Mouse (Mus musculus) liver, embryonic 13.5 days (tissue): ENCODE data around the gene Gpx1. TPM values are rescaled to one million over a fixed set of nuclear protein-coding genes. Genes with fewer than 3 reads are reported as not detected.

Experiments used
- ATAC-seq: fragments of 200-750 bp; cut with Nextera tagmentation; 2 replicates; pipeline ENCODE4 v1.8.0; 2017; ENCODE audit warnings: low read depth, mild to moderate bottlenecking, moderate number of reproducible peaks, moderate library complexity
- DNase-seq: peaks from one replicate; pipeline ENCODE4 v3.0.0; 2022
- H3K27ac ChIP-seq: fragments of 300-500 bp; sonication (generic); 2 replicates; pipeline ENCODE4 v1.5.1; 2015; ENCODE audit warnings: moderate library complexity, mild to moderate bottlenecking, inconsistent platforms
- H3K27me3 ChIP-seq: fragments of 300-500 bp; sonication (generic); 2 replicates; pipeline ENCODE4 v1.6.1; 2015; ENCODE audit warnings: mild to moderate bottlenecking, inconsistent platforms
- H3K36me3 ChIP-seq: fragments of 300-500 bp; sonication (generic); 2 replicates; pipeline ENCODE4 v1.6.1; 2015; ENCODE audit warnings: mild to moderate bottlenecking, inconsistent platforms
- H3K4me1 ChIP-seq: fragments of 300-500 bp; sonication (generic); replicated peaks from 2 replicates; pipeline ENCODE4 v1.6.1; 2015; ENCODE audit warnings: inconsistent platforms
- H3K4me2 ChIP-seq: fragments of 300-500 bp; sonication (generic); 2 replicates; pipeline ENCODE4 v1.6.1; 2015; ENCODE audit warnings: inconsistent platforms, mild to moderate bottlenecking, moderate library complexity
- H3K4me3 ChIP-seq: fragments of 300-500 bp; sonication (generic); replicated peaks from 2 replicates; pipeline ENCODE4 v1.5.1; 2015; ENCODE audit warnings: mild to moderate bottlenecking, inconsistent platforms
- H3K9ac ChIP-seq: fragments of 300-500 bp; sonication (generic); 2 replicates; pipeline ENCODE4 v1.6.1; 2015; ENCODE audit warnings: mild to moderate bottlenecking, inconsistent platforms
- H3K9me3 ChIP-seq: fragments of 300-500 bp; sonication (generic); replicated peaks from 2 replicates; pipeline ENCODE4 v1.6.1; 2016; ENCODE audit warnings: inconsistent platforms
- WGBS: fragments of 180-500 bp; shearing (Covaris S2); methylation state at CpG from one replicate; pipeline ENCODE4 v1.1.7; 2015; ENCODE audit not compliant: insufficient replicate concordance; 5-methylcytosine and 5-hydroxymethylcytosine counted together
- polyA plus RNA-seq: library from polyadenylated mRNA; unstranded; fragments of >200 nt; fragmentation: Nextera tagmentation; extraction: Ambion mirVana; gene quantifications from 2 replicates; pipeline ENCODE4 v1.2.1, GENCODE M21; 2015

The Gpx1 gene
- 6,829 and 6,884 TPM in 2 replicates for polyA plus RNA-seq

- H3K9me3 ChIP-seq = no peaks in the 10 kb centered on the region
- peaks cover 56% of the 10 kb centered on the region for H3K4me1 ChIP-seq
- peak within 1 kb of the TSS; percentile 99 for H3K9ac ChIP-seq
- no peaks in the 10 kb centered on the region for H3K27me3 ChIP-seq
- WGBS = under 1% methylated on average over 49 of the region's 49 CpGs
- peak within 1 kb of the TSS; percentile 76 for H3K4me2 ChIP-seq
- DNase-seq (peak; percentile 97), ATAC-seq (peak; percentile 92)
- H3K36me3 ChIP-seq = peaks cover 56% of the 10 kb centered on the region
- H3K27ac ChIP-seq = peak within 1 kb of the TSS; percentile 100
- H3K4me3 ChIP-seq = peak within 1 kb of the TSS; percentile 92
Measured at GRCm38 (mm10) chr9:108338886-108339781, at the start of gene Gpx1. TSS of gene Gpx1 (plus strand) at chr9:108338903.

DNA sequence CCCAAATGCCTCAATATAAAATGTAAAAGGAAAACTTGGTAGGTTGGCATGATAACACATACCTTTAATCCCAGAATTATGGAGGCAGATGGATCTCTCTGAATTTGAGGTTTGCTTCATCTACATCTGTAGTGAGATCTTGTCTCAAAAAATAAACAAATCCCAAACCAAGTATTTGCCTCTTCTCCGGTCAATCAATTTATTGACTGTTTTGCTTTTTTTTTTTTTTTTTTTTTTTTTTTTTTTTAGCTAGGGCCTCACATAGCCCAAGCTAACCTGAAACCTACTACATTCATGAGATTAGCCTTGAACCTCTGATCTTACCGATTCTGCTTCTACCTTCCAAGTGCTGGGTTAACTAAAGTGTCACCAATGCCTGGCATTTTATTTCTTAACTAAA lies 49.4 kb upstream of the Gpx1 start:
- H3K9ac ChIP-seq = peak overlapping the region; percentile 74
- ATAC-seq = no peak
- peak overlapping the region; percentile 81 for H3K4me2 ChIP-seq
- WGBS = 50% methylated on average over 2 of the region's 2 CpGs
- peak overlapping the region; percentile 72; the same call in 1 of the 2 replicates for H3K27ac ChIP-seq
- no peak for DNase-seq
- H3K4me1 ChIP-seq = peaks cover 25% of the 10 kb centered on the region
- H3K27me3 ChIP-seq = no peaks in the 10 kb centered on the region
- H3K36me3 ChIP-seq = no peaks in the 10 kb centered on the region
- peak overlapping the region; percentile 67 for H3K4me3 ChIP-seq
- no peaks in the 10 kb centered on the region for H3K9me3 ChIP-seq

DNA sequence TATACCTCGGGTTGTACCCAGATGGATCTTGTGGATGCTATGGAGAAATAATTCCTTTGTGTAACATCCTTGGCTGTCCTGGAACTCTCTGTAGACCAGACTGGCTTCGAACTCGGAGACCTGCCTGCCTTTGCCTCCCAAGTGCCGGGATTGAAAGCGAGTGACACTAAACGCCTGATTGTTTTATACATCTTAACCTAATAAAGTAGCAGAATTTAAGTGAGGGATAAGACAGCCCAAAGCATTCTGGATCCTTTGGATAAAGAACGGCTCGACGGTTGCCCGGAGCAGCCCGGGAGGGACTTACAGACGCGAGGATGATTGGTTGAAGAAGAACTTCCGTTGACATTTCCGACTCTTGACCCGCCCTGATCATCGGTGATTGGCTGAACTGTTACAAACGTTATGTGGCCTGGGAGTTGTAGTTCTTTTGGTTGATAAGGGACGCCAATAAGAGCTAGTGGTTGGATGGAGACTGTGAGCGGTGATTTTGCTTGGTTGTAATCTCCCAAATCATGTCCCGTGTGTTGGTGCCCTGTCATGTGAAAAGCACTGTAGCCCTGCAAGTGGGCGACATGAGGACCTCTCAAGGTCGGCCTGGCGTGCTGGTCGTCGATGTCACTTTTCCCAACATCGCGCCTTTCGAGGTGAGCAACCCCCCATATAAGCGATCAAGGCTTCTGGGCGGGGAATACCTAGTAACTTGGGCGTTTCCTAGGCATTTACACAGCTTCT lies 48.5 kb upstream of the Gpx1 start, which contains the start of gene Nicn1:
Nicn1 (plus strand) TSS at position 414 of the 735 bp plus-strand sequence.
- Histone ChIP-seq H3K36me3 (no peaks in the 10 kb centered on the region), H3K27ac (peak within 1 kb of the TSS; percentile 72)
- WGBS = under 1% methylated on average over 32 of the region's 32 CpGs

GRCm38 (mm10) chr9:108290773-108291172 lies 47.9 kb upstream of the Gpx1 start:
- ATAC-seq = no peak
- Histone ChIP-seq H3K9me3 (no peaks in the 10 kb centered on the region), H3K36me3 (no peaks in the 10 kb centered on the region), H3K4me1 (peaks cover 25% of the 10 kb centered on the region), H3K27me3 (no peaks in the 10 kb centered on the region), H3K4me2 (peak overlapping the region; percentile 81), H3K4me3 (peak overlapping the region; percentile 67), H3K27ac (no peak overlapping the region; the same call in 1 of the 2 replicates), H3K9ac (peak overlapping the region; percentile 24; the same call in 1 of the 2 replicates)
- WGBS = 52% methylated on average over 6 of the region's 6 CpGs
- no peak for DNase-seq

More for the DNA sequence above, 48.5 kb upstream of the Gpx1 start, which contains the start of gene Nicn1:
- H3K9ac ChIP-seq = peak within 1 kb of the TSS; percentile 74
- H3K9me3 ChIP-seq = no peaks in the 10 kb centered on the region
- DNase-seq (peak; percentile 90), ATAC-seq (peak; percentile 99)
- no peaks in the 10 kb centered on the region for H3K27me3 ChIP-seq
- H3K4me2 ChIP-seq = peak within 1 kb of the TSS; percentile 81
- H3K4me1 ChIP-seq = peaks cover 22% of the 10 kb centered on the region
- peak within 1 kb of the TSS; percentile 67 for H3K4me3 ChIP-seq

DNA sequence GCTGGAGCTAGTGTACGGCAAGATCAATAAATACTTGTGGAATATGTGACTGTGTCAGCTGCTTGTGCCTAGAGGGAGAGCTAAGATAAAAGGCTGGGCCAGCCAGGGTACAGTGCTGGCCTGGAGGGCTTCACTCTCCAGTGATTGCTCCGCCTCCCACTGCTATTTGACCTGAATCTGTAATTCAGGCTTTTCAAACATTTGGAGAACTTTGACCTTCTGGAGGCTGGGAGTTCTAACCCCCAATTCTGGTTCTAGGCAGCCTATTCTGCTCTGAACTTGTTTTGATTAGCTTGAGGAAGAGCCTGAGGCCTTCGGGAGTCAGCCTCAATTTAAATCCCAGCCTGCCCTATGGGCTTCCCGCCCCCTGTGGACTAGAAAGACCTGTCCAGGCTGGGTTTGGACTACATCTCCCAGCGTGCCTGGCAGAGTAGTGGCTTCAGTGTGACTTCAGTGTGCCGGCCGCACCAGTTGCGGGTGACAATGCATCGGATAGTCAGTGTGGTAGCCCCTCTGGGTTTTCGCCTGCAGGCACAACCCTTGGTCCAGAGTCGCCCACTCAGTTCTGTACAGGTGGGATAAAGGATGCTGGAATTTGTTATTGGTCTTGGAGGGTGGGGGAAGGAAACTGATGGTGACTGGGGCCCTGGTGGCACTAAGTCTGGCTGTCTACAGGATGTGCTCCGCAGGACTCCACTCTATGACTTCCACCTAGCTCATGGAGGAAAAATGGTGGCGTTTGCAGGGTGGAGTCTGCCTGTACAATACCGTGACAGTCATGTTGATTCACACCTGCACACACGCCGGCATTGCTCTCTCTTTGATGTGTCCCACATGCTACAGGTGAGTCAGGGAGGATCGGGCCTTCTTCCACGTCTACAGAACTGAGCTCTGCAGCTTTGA lies 42.0 kb upstream of the Gpx1 start, which contains the start of gene Amt:
Amt (plus strand) TSS at position 401 of the 903 bp plus-strand sequence.
- DNase-seq = no peak
- peak within 1 kb of the TSS; percentile 39 for H3K4me2 ChIP-seq
- peaks cover 16% of the 10 kb centered on the region for H3K4me1 ChIP-seq
- H3K27me3 ChIP-seq = no peaks in the 10 kb centered on the region
- no peaks in the 10 kb centered on the region for H3K9me3 ChIP-seq
- no peaks in the 10 kb centered on the region for H3K36me3 ChIP-seq
- WGBS = 56% methylated on average over 18 of the region's 18 CpGs
- H3K9ac ChIP-seq = peak within 1 kb of the TSS; percentile 4; the same call in 1 of the 2 replicates
- peak within 1 kb of the TSS; percentile 79 for H3K27ac ChIP-seq
- ATAC-seq = peak; percentile 78
- peak within 1 kb of the TSS; percentile 38 for H3K4me3 ChIP-seq

DNA sequence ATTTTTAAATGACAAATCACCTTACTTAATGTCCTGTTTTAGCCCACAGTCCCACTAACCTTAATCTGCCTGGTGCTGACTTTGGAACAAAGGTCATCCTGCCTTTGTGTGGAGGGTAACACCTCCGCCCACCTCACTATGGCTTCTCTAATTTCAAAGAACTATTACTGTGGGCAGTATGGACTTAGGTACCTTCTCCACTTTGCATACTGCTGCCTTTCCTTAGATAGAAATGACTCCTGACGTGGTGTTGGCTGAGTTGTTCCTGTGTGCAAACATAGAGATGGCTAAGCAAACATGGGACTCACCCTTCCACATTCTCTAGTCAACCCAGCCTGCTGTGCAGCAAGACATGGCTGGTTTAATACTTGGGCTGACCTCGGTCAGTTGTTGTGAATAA lies 36.9 kb upstream of the Gpx1 start:
- Histone ChIP-seq H3K27ac (peak overlapping the region; percentile 31; the same call in 1 of the 2 replicates), H3K4me1 (peaks cover 36% of the 10 kb centered on the region), H3K4me2 (no peak overlapping the region), H3K9me3 (no peaks in the 10 kb centered on the region), H3K36me3 (peaks cover 20% of the 10 kb centered on the region), H3K9ac (no peak overlapping the region), H3K4me3 (no peak overlapping the region), H3K27me3 (no peaks in the 10 kb centered on the region)
- no peak for ATAC-seq
- WGBS = 69% methylated on average over 3 of the region's 3 CpGs
- DNase-seq = no peak

DNA sequence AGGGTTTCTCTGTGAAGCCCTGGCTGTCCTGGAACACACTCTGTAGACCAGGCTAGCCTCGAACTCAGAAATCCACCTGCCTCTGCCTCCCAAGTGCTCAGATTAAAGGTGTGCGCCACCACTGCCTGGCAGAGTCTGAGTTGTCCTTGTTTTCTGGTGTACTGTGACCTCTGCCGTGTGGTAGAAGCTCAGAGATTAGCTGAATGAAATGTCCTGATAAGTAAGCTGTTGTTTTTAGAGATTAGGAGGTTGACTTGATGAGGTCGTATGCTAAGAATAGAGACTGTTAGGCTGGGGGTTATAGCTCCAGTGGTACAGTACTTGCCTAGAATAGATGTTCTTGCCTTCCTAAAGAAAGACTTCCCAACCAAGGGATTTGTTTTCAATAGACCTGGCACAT lies 34.0 kb upstream of the Gpx1 start:
- peak overlapping the region; percentile 92 for H3K4me2 ChIP-seq
- H3K4me1 ChIP-seq = peaks cover 51% of the 10 kb centered on the region
- peaks cover 23% of the 10 kb centered on the region for H3K36me3 ChIP-seq
- peak overlapping the region; percentile 100 for H3K27ac ChIP-seq
- H3K4me3 ChIP-seq = peak overlapping the region; percentile 96
- 34% methylated on average over 4 of the region's 4 CpGs for WGBS
- H3K27me3 ChIP-seq = no peaks in the 10 kb centered on the region
- H3K9ac ChIP-seq = peak overlapping the region; percentile 94
- ATAC-seq = no peak
- no peaks in the 10 kb centered on the region for H3K9me3 ChIP-seq
- peak; percentile 11 for DNase-seq

GRCm38 (mm10) chr9:108305170-108305569 lies 33.5 kb upstream of the Gpx1 start:
- Histone ChIP-seq H3K4me2 (peak overlapping the region; percentile 92), H3K9me3 (no peaks in the 10 kb centered on the region), H3K36me3 (peaks cover 23% of the 10 kb centered on the region), H3K4me1 (peaks cover 56% of the 10 kb centered on the region), H3K9ac (peak overlapping the region; percentile 94), H3K27ac (peak overlapping the region; percentile 100), H3K4me3 (peak overlapping the region; percentile 96), H3K27me3 (no peaks in the 10 kb centered on the region)
- peak; percentile 20 for DNase-seq
- ATAC-seq = no peak
- WGBS = 0% methylated on average over 1 of the region's 1 CpGs

DNA sequence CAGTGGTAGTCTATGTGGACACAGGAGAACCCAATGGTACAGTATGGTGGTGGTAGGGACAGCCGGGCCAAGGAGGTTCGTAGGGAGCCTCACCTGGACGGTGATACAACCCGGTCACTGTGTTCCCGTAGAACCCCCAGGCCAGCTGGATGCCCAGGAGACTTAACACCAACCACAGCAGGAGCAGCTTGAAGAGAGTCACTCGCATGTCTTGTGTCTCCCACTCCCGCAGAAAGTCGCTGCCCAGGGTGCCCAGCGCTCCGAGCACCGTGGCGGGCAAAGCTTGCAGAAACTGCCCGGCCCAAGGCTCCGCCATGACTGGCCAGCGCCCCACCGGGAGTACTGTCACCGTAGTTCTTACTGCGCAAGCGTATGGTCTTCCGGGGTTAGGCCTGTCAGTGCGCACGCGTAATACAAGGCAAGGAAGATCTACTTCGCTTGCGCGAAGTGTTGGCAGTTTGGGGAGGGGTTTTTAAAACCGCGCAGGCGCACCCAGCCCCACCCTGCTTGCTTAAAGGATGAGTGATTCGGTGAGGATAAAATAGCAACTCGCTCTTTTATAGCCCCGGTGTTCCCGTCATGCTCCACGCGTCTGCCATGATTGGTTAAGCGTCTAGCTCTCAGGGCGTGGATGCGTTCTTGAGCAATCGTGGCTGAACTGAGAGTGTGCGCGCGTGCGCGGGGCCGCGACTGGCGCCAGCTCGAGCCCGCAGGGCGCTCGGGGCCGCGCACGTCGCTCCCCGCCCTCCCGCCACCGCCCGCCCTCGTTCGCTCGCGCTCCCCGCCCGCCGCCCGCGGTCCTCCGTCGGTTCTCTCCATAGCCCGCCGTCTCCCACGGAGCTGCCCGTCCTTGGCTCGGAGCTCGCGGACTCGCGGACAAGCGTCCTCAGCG lies 32.8 kb upstream of the Gpx1 start, which contains the start of the genes Rhoa and Tcta:
Rhoa (plus strand) TSS at position 501 of the 892 bp plus-strand sequence.
Tcta (minus strand) TSS at position 532 of the 892 bp plus-strand sequence.
- Histone ChIP-seq H3K36me3 (peaks cover 23% of the 10 kb centered on the region), H3K27ac (peak within 1 kb of the TSS; percentile 100), H3K4me1 (peaks cover 58% of the 10 kb centered on the region), H3K27me3 (no peaks in the 10 kb centered on the region), H3K9ac (peak within 1 kb of the TSS; percentile 99), H3K9me3 (no peaks in the 10 kb centered on the region), H3K4me3 (peak within 1 kb of the TSS; percentile 96), H3K4me2 (peak within 1 kb of the TSS; percentile 92)
- DNase-seq (peak; percentile 98), ATAC-seq (peak; percentile 88)
- WGBS = under 1% methylated on average over 81 of the region's 81 CpGs
